Mouse (Mus musculus) liver, adult 2 months (tissue): ENCODE measurements around the gene Fam107b.

ENCODE experiments used
- CTCF ChIP-seq: fragments of 200-500 bp; IDR thresholded peaks from 2 replicates; pipeline ENCODE4 v1.5.1; 2011; ENCODE audit warnings: low read depth, low read length, control low read depth
- POLR2A ChIP-seq: fragments of 200-500 bp; IDR thresholded peaks from 2 replicates; pipeline ENCODE4 v1.6.1; 2011; ENCODE audit warnings: low read length, control low read depth; ENCODE audit not compliant: insufficient read depth; ENCODE audit errors: extremely low read depth

GRCm38 (mm10) chr2:3805742-3806141 is 235.5 kb downstream of the Fam107b start:
- TF ChIP-seq CTCF (no peak), POLR2A (no peak)
